Comparison of ENCODE assay signal across 10 mouse cellular contexts in genomic region chr2:102142654-102143271, GRCm38 (mm10). TPM values are rescaled to one million over a fixed set of nuclear protein-coding genes. Genes with fewer than 3 reads are reported as not detected.
DNase-seq lines count a peak whose midpoint lies in the region; ATAC-seq and TF ChIP-seq lines count a peak whose summit lies in the region.
"Had no signal": no experiment of that assay in that cellular context is flagged by ENCODE, and none has a peak within 500 bp of the region (broad histone marks: within the 10 kb centered on the region; RNA-seq: fewer than 3 reads in every experiment).

No protein-coding gene starts in this region.

- no peak overlapping the region for H3K4me2 ChIP-seq in hindbrain, embryonic 15.5 days
- 0 out of 2 replicates have a peak overlapping the region, but pooled peaks have one; percentile 2 for H3K4me2 ChIP-seq in neural tube, embryonic 14.5 days (ENCODE audit: low read depth, low read length)

- 36% methylated on average over 14 of the region's 14 CpGs for WGBS in hindbrain, embryonic 15.5 days
- WGBS in neural tube, embryonic 14.5 days: 16% methylated on average over 14 of the region's 14 CpGs

- peak; percentile 24 for DNase-seq in embryo, embryonic 10.5 days (ENCODE audit: low spot score)
- DNase-seq in embryo, embryonic 9.5 days (ENCODE audit: extremely low spot score): no peak
- DNase-seq in left cerebral cortex, adult 2 months (ENCODE audit: extremely low spot score in 1 of 2, low spot score in 2 of 2): no peak
- DNase-seq in left cerebral cortex, adult 9 months (ENCODE audit: low spot score in 2 of 2): no peak
- DNase-seq in spleen, adult 18-20 months: no peak
- no peak for DNase-seq in left cerebral cortex, postnatal 36 days (ENCODE audit: low spot score in 2 of 2)

- H3K9ac ChIP-seq in hindbrain, embryonic 15.5 days: no peak overlapping the region
- H3K9ac ChIP-seq in neural tube, embryonic 14.5 days (replicated peaks; ENCODE audit: low read depth, low read length): no peak overlapping the region; the same call in 1 of the 2 replicates

- peaks cover 39% of the 10 kb centered on the region for H3K4me1 ChIP-seq in hindbrain, embryonic 15.5 days (replicated peaks)
- H3K4me1 ChIP-seq in neural tube, embryonic 14.5 days (ENCODE audit: control insufficient read depth, insufficient read depth, low read length): peaks cover 25% of the 10 kb centered on the region

- H3K27ac ChIP-seq in left cerebral cortex, adult 2 months: peak overlapping the region; percentile 24; the same call in 1 of the 2 replicates
- H3K27ac ChIP-seq in hindbrain, embryonic 15.5 days (replicated peaks): peak overlapping the region; percentile 5; the same call in 1 of the 2 replicates
- peak overlapping the region; percentile 52; the same call in 1 of the 2 replicates for H3K27ac ChIP-seq in neural tube, embryonic 14.5 days (ENCODE audit: low read depth, low read length)
- H3K27ac ChIP-seq: forebrain, embryonic 10.5 days had no signal

- no peak for ATAC-seq in hindbrain, embryonic 15.5 days (ENCODE audit: low FRiP score, low read depth)
- ATAC-seq in neural tube, embryonic 14.5 days (ENCODE audit: low read depth): peak; percentile 48; the same call in 1 of the 2 replicates
- ATAC-seq: activated CD4-positive, CD25-positive, alpha-beta regulatory T cell, adult 4 months had no signal

- intact Hi-C loops in left cerebral cortex, adult 2 months (cut with DNase I): no loop called here
- intact Hi-C loops in left cerebral cortex, postnatal 36 days (cut with DNase I): no loop called here

- H3K36me3 ChIP-seq in hindbrain, embryonic 15.5 days: no peaks in the 10 kb centered on the region
- no peaks in the 10 kb centered on the region for H3K36me3 ChIP-seq in neural tube, embryonic 14.5 days (ENCODE audit: control insufficient read depth, insufficient read depth, low read length)

- no peaks in the 10 kb centered on the region for H3K27me3 ChIP-seq in hindbrain, embryonic 15.5 days
- H3K27me3 ChIP-seq in neural tube, embryonic 14.5 days (ENCODE audit: control insufficient read depth, insufficient read depth, low read length): no peaks in the 10 kb centered on the region

- H3K9me3 ChIP-seq in hindbrain, embryonic 15.5 days: no peaks in the 10 kb centered on the region
- no peaks in the 10 kb centered on the region for H3K9me3 ChIP-seq in neural tube, embryonic 14.5 days (ENCODE audit: control insufficient read depth, low read length)
- H3K9me3 ChIP-seq: forebrain, embryonic 10.5 days had no signal

- TF ChIP-seq CTCF in left cerebral cortex, adult 2 months (IDR thresholded peaks at IDR 0.05): no peak

- no peak overlapping the region for H3K4me3 ChIP-seq in left cerebral cortex, adult 2 months
- H3K4me3 ChIP-seq in hindbrain, embryonic 15.5 days: no peak overlapping the region
- H3K4me3 ChIP-seq in neural tube, embryonic 14.5 days (ENCODE audit: low read depth, low read length): no peak overlapping the region
- H3K4me3 ChIP-seq: forebrain, embryonic 10.5 days had no signal

RNA-seq across cellular contexts. Expression of gene Ldlrad3, which starts 43.4 kb away (rescaled TPM):
- 10 to 100 TPM in 1 of 2 experiments, 1 to 10 TPM in 1; 9.1 to 10.3 TPM for total RNA-seq in left cerebral cortex, adult 2 months (2021)
- 28.8 and 29.6 TPM in 2 replicates for polyA plus RNA-seq in hindbrain, embryonic 15.5 days (2015; fragmentation: Nextera tagmentation; extraction: Ambion mirVana)
- polyA plus RNA-seq in neural tube, embryonic 14.5 days (2014; fragmentation: Nextera tagmentation; extraction: Ambion mirVana): 30.0 and 48.5 TPM in 2 replicates
- total RNA-seq in left cerebral cortex, postnatal 36 days (2021): 1 to 10 TPM; 8.9 to 9.9 TPM
